Mouse (Mus musculus) brain, embryonic 14.5 days (tissue): Measurements from ENCODE around the gene Aldob.

Source experiments
- CTCF ChIP-seq: fragments of 200-500 bp; IDR thresholded peaks from 2 replicates; pipeline ENCODE4 v1.5.1; 2012; ENCODE audit warnings: inconsistent platforms, mild to moderate bottlenecking, moderate library complexity, borderline replicate concordance; ENCODE audit not compliant: insufficient read depth, insufficient read length; ENCODE audit errors: extremely low read depth
- POLR2A ChIP-seq: fragments of 200-500 bp; IDR thresholded peaks from 2 replicates; pipeline ENCODE4 v1.6.1; 2012; ENCODE audit warnings: mild to moderate bottlenecking, inconsistent platforms, borderline replicate concordance; ENCODE audit not compliant: poor library complexity, insufficient read depth, insufficient read length, severe bottlenecking; ENCODE audit errors: extremely low read depth

- TF ChIP-seq CTCF, result no peak
- TF ChIP-seq POLR2A, result no peak
Measured at GRCm38 (mm10) chr4:49503563-49503962, 45.8 kb downstream of the Aldob start.
